Comparison of ENCODE assay signal across 12 mouse cellular contexts in genomic region chr12:85278919-85279318, GRCm38 (mm10). TPM values are rescaled to one million over a fixed set of nuclear protein-coding genes. Genes with fewer than 3 reads are reported as not detected.
DNase-seq lines count a peak whose midpoint lies in the region; ATAC-seq lines count a peak whose summit lies in the region.
"Had no signal": no experiment of that assay in that cellular context is flagged by ENCODE, and none has a peak within 500 bp of the region (broad histone marks: within the 10 kb centered on the region; RNA-seq: fewer than 3 reads in every experiment).

No protein-coding gene starts in this region.

- H3K4me1 ChIP-seq in liver, embryonic 13.5 days (replicated peaks): peaks cover 34% of the 10 kb centered on the region
- H3K4me1 ChIP-seq in neural tube, embryonic 15.5 days: peaks cover 6% of the 10 kb centered on the region

- no peaks in the 10 kb centered on the region for H3K27me3 ChIP-seq in liver, embryonic 13.5 days
- H3K27me3 ChIP-seq in neural tube, embryonic 15.5 days (replicated peaks): no peaks in the 10 kb centered on the region
- H3K27me3 ChIP-seq: intestine, embryonic 15.5 days had no signal

- peak; percentile 73 for ATAC-seq in liver, embryonic 13.5 days (ENCODE audit: low read depth)
- ATAC-seq in neural tube, embryonic 15.5 days (ENCODE audit: low FRiP score): no peak

- peak; percentile 30 for DNase-seq in cerebellum, adult 9-11 months
- no peak for DNase-seq in cerebellum, postnatal 14 days
- peak; percentile 33 for DNase-seq in thymus, postnatal 4 days
- no peak for DNase-seq in thymus, postnatal 10 days (ENCODE audit: low spot score in 2 of 2)
- peak; percentile 62 for DNase-seq in liver, embryonic 13.5 days
- no peak for DNase-seq in frontal cortex, postnatal 14 days (ENCODE audit: low spot score in 2 of 2)
- DNase-seq in urinary bladder, adult 18-20 months (ENCODE audit: low spot score in 2 of 2): no peak
- DNase-seq: adrenal gland, postnatal 25 days; left cerebral cortex, postnatal 4 days; right cerebral cortex, postnatal 14 days had no signal

- H3K9me3 ChIP-seq in liver, embryonic 13.5 days (replicated peaks): peaks cover 5% of the 10 kb centered on the region; the same call in 1 of the 2 replicates
- no peaks in the 10 kb centered on the region for H3K9me3 ChIP-seq in neural tube, embryonic 15.5 days (replicated peaks)
- H3K9me3 ChIP-seq: intestine, embryonic 15.5 days had no signal

- H3K36me3 ChIP-seq in liver, embryonic 13.5 days: peaks cover 23% of the 10 kb centered on the region
- H3K36me3 ChIP-seq in neural tube, embryonic 15.5 days: no peaks in the 10 kb centered on the region

- 46% methylated on average over 10 of the region's 10 CpGs for WGBS in liver, embryonic 13.5 days (ENCODE audit: insufficient replicate concordance)
- 96% methylated on average over 10 of the region's 10 CpGs for WGBS in neural tube, embryonic 15.5 days

- H3K9ac ChIP-seq in liver, embryonic 13.5 days: peak overlapping the region; percentile 55
- H3K9ac ChIP-seq in neural tube, embryonic 15.5 days (replicated peaks): no peak overlapping the region

- peak overlapping the region; percentile 85 for H3K27ac ChIP-seq in liver, embryonic 13.5 days
- H3K27ac ChIP-seq in neural tube, embryonic 15.5 days (replicated peaks): no peak overlapping the region
- H3K27ac ChIP-seq: intestine, embryonic 15.5 days had no signal

- peak overlapping the region; percentile 87 for H3K4me3 ChIP-seq in liver, embryonic 13.5 days (replicated peaks)
- no peak overlapping the region for H3K4me3 ChIP-seq in neural tube, embryonic 15.5 days (replicated peaks)

- peak overlapping the region; percentile 69 for H3K4me2 ChIP-seq in liver, embryonic 13.5 days
- no peak overlapping the region for H3K4me2 ChIP-seq in neural tube, embryonic 15.5 days

RNA-seq across cellular contexts. Expression of gene Mlh3, which starts 8.5 kb away (rescaled TPM):
- 2.8 and 3.0 TPM in 2 replicates for polyA plus RNA-seq in liver, embryonic 13.5 days (2015; fragmentation: Nextera tagmentation; extraction: Ambion mirVana)
- polyA plus RNA-seq in neural tube, embryonic 15.5 days (2015; fragmentation: Nextera tagmentation; extraction: Ambion mirVana): 8.5 and 9.0 TPM in 2 replicates

RNA-seq across cellular contexts. Expression of gene Acyp1, which starts 9.3 kb away (rescaled TPM):
- 66.3 and 71.4 TPM in 2 replicates for polyA plus RNA-seq in liver, embryonic 13.5 days (2015; fragmentation: Nextera tagmentation; extraction: Ambion mirVana)
- 53.3 and 53.5 TPM in 2 replicates for polyA plus RNA-seq in neural tube, embryonic 15.5 days (2015; fragmentation: Nextera tagmentation; extraction: Ambion mirVana)

RNA-seq across cellular contexts. Expression of gene Zc2hc1c, which starts 9.5 kb away (rescaled TPM):
- 0.12 and 0.14 TPM in 2 replicates for polyA plus RNA-seq in liver, embryonic 13.5 days (2015; fragmentation: Nextera tagmentation; extraction: Ambion mirVana)
- polyA plus RNA-seq in neural tube, embryonic 15.5 days (2015; fragmentation: Nextera tagmentation; extraction: Ambion mirVana): 1.4 TPM in 2 replicates

RNA-seq across cellular contexts. Expression of gene Eif2b2, which starts 59.6 kb away (rescaled TPM):
- 49.4 and 49.9 TPM in 2 replicates for polyA plus RNA-seq in liver, embryonic 13.5 days (2015; fragmentation: Nextera tagmentation; extraction: Ambion mirVana)
- 74.5 and 85.5 TPM in 2 replicates for polyA plus RNA-seq in neural tube, embryonic 15.5 days (2015; fragmentation: Nextera tagmentation; extraction: Ambion mirVana)

Comparison
In these comparisons a context has a peak if more than half of its experiments do, and no peak if none do; other contexts are left out.
1. DNase-seq: peak in cerebellum, adult 9-11 months (single experiment), thymus, postnatal 4 days (single experiment) and liver, embryonic 13.5 days (single experiment); none in cerebellum, postnatal 14 days (0 of 2), thymus, postnatal 10 days (0 of 2), frontal cortex, postnatal 14 days (0 of 2) and urinary bladder, adult 18-20 months (0 of 2).